Mouse (Mus musculus): Measurements from ENCODE around the gene AI464131. TPM values are rescaled to one million over a fixed set of nuclear protein-coding genes. Genes with fewer than 3 reads are reported as not detected.

AI464131 gene
- polyA plus RNA-seq, 1 experiment from 2014 or later: 9.3 TPM

- Histone ChIP-seq H3K27me3 (ENCODE audit: insufficient read depth, low read length) (0 out of 2 replicates have a peak, but pooled peaks cover 3% of the 10 kb centered on the region), H3K4me1 (ENCODE audit: insufficient read depth, low read length) (peaks cover 17% of the 10 kb centered on the region), H3K27ac (ENCODE audit: low read length) (no peak overlapping the region), H3K4me3 (ENCODE audit: low read length) (no peak overlapping the region), H3K9ac (replicated peaks; ENCODE audit: low read length) (no peak overlapping the region), H3K4me2 (replicated peaks; ENCODE audit: low read depth, low read length) (no peak overlapping the region), H3K36me3 (ENCODE audit: insufficient read depth, low read length) (no peaks in the 10 kb centered on the region), H3K9me3 (ENCODE audit: low read length) (no peaks in the 10 kb centered on the region)
- 56% methylated on average over 7 of the region's 7 CpGs for WGBS
- no peak for ATAC-seq (ENCODE audit: low FRiP score, low TSS enrichment)
Observed at GRCm38 (mm10) chr4:41507998-41508397, 5.1 kb upstream of the AI464131 start.

- Histone ChIP-seq H3K27me3 (ENCODE audit: insufficient read depth, low read length) (0 out of 2 replicates have a peak, but pooled peaks cover 5% of the 10 kb centered on the region), H3K4me2 (replicated peaks; ENCODE audit: low read depth, low read length) (peak overlapping the region; percentile 94), H3K4me3 (ENCODE audit: low read length) (peak overlapping the region; percentile 59), H3K4me1 (ENCODE audit: insufficient read depth, low read length) (peaks cover 21% of the 10 kb centered on the region), H3K27ac (ENCODE audit: low read length) (no peak overlapping the region), H3K9me3 (ENCODE audit: low read length) (no peaks in the 10 kb centered on the region), H3K36me3 (ENCODE audit: insufficient read depth, low read length) (no peaks in the 10 kb centered on the region), H3K9ac (replicated peaks; ENCODE audit: low read length) (peak overlapping the region; percentile 68)
- 2% methylated on average over 22 of the region's 22 CpGs for WGBS
- no peak for ATAC-seq (ENCODE audit: low FRiP score, low TSS enrichment)
Observed at GRCm38 (mm10) chr4:41507326-41507924, 4.5 kb upstream of the AI464131 start.

- peak overlapping the region; percentile 68 for H3K9ac ChIP-seq (replicated peaks; ENCODE audit: low read length)
- peaks cover 26% of the 10 kb centered on the region for H3K4me1 ChIP-seq (ENCODE audit: insufficient read depth, low read length)
- peak; percentile 52 for ATAC-seq (ENCODE audit: low FRiP score, low TSS enrichment)
- H3K36me3 ChIP-seq (ENCODE audit: insufficient read depth, low read length): no peaks in the 10 kb centered on the region
- no peaks in the 10 kb centered on the region for H3K9me3 ChIP-seq (ENCODE audit: low read length)
- WGBS: under 1% methylated on average over 29 of the region's 29 CpGs
- peaks cover 10% of the 10 kb centered on the region; the same call in 1 of the 2 replicates for H3K27me3 ChIP-seq (ENCODE audit: insufficient read depth, low read length)
- no peak overlapping the region for H3K27ac ChIP-seq (ENCODE audit: low read length)
- H3K4me3 ChIP-seq (ENCODE audit: low read length): peak overlapping the region; percentile 59
- H3K4me2 ChIP-seq (replicated peaks; ENCODE audit: low read depth, low read length): peak overlapping the region; percentile 94
Observed at GRCm38 (mm10) chr4:41506906-41507305, 4.0 kb upstream of the AI464131 start.

GRCm38 (mm10) chr4:41506156-41506555 lies 3.3 kb upstream of the AI464131 start:
- Histone ChIP-seq H3K27ac (ENCODE audit: low read length) (no peak overlapping the region), H3K27me3 (ENCODE audit: insufficient read depth, low read length) (peaks cover 18% of the 10 kb centered on the region), H3K9me3 (ENCODE audit: low read length) (no peaks in the 10 kb centered on the region), H3K4me2 (replicated peaks; ENCODE audit: low read depth, low read length) (peak overlapping the region; percentile 94), H3K36me3 (ENCODE audit: insufficient read depth, low read length) (no peaks in the 10 kb centered on the region), H3K4me3 (ENCODE audit: low read length) (no peak overlapping the region), H3K9ac (replicated peaks; ENCODE audit: low read length) (peak overlapping the region; percentile 68; the same call in 1 of the 2 replicates), H3K4me1 (ENCODE audit: insufficient read depth, low read length) (peaks cover 29% of the 10 kb centered on the region)
- 11% methylated on average over 13 of the region's 13 CpGs for WGBS
- no peak for ATAC-seq (ENCODE audit: low FRiP score, low TSS enrichment)

GRCm38 (mm10) chr4:41505131-41505551 lies 2.3 kb upstream of the AI464131 start:
- H3K9me3 ChIP-seq (ENCODE audit: low read length): no peaks in the 10 kb centered on the region
- no peak overlapping the region for H3K4me3 ChIP-seq (ENCODE audit: low read length)
- H3K36me3 ChIP-seq (ENCODE audit: insufficient read depth, low read length): no peaks in the 10 kb centered on the region
- ATAC-seq (ENCODE audit: low FRiP score, low TSS enrichment): no peak
- H3K4me2 ChIP-seq (replicated peaks; ENCODE audit: low read depth, low read length): no peak overlapping the region
- WGBS: 50% methylated on average over 11 of the region's 11 CpGs
- H3K9ac ChIP-seq (replicated peaks; ENCODE audit: low read length): no peak overlapping the region
- no peak overlapping the region for H3K27ac ChIP-seq (ENCODE audit: low read length)
- H3K4me1 ChIP-seq (ENCODE audit: insufficient read depth, low read length): peaks cover 29% of the 10 kb centered on the region
- peaks cover 28% of the 10 kb centered on the region for H3K27me3 ChIP-seq (ENCODE audit: insufficient read depth, low read length)

GRCm38 (mm10) chr4:41504325-41504724 lies 1.4 kb upstream of the AI464131 start:
- Histone ChIP-seq H3K27ac (ENCODE audit: low read length) (no peak overlapping the region), H3K9me3 (ENCODE audit: low read length) (no peaks in the 10 kb centered on the region), H3K36me3 (ENCODE audit: insufficient read depth, low read length) (no peaks in the 10 kb centered on the region), H3K9ac (replicated peaks; ENCODE audit: low read length) (no peak overlapping the region), H3K27me3 (ENCODE audit: insufficient read depth, low read length) (peaks cover 36% of the 10 kb centered on the region), H3K4me1 (ENCODE audit: insufficient read depth, low read length) (peaks cover 31% of the 10 kb centered on the region), H3K4me2 (replicated peaks; ENCODE audit: low read depth, low read length) (no peak overlapping the region), H3K4me3 (ENCODE audit: low read length) (no peak overlapping the region)
- ATAC-seq (ENCODE audit: low FRiP score, low TSS enrichment): no peak
- WGBS: 73% methylated on average over 5 of the region's 5 CpGs

GRCm38 (mm10) chr4:41502171-41502940 lies 520 bp downstream of the AI464131 start:
- H3K4me3 ChIP-seq (ENCODE audit: low read length): peak overlapping the region; percentile 48
- peak overlapping the region; percentile 65 for H3K9ac ChIP-seq (replicated peaks; ENCODE audit: low read length)
- H3K4me1 ChIP-seq (ENCODE audit: insufficient read depth, low read length): peaks cover 48% of the 10 kb centered on the region
- peak overlapping the region; percentile 68 for H3K4me2 ChIP-seq (replicated peaks; ENCODE audit: low read depth, low read length)
- H3K27me3 ChIP-seq (ENCODE audit: insufficient read depth, low read length): peaks cover 52% of the 10 kb centered on the region
- 7% methylated on average over 20 of the region's 20 CpGs for WGBS
- H3K36me3 ChIP-seq (ENCODE audit: insufficient read depth, low read length): no peaks in the 10 kb centered on the region
- H3K9me3 ChIP-seq (ENCODE audit: low read length): no peaks in the 10 kb centered on the region
- ATAC-seq (ENCODE audit: low FRiP score, low TSS enrichment): peak; percentile 58
- H3K27ac ChIP-seq (ENCODE audit: low read length): peak overlapping the region; percentile 81

- Histone ChIP-seq H3K9me3 (ENCODE audit: low read length) (no peaks in the 10 kb centered on the region), H3K27ac (ENCODE audit: low read length) (no peak overlapping the region), H3K4me1 (ENCODE audit: insufficient read depth, low read length) (peaks cover 39% of the 10 kb centered on the region), H3K36me3 (ENCODE audit: insufficient read depth, low read length) (no peaks in the 10 kb centered on the region), H3K4me3 (ENCODE audit: low read length) (no peak overlapping the region), H3K4me2 (replicated peaks; ENCODE audit: low read depth, low read length) (no peak overlapping the region), H3K9ac (replicated peaks; ENCODE audit: low read length) (no peak overlapping the region), H3K27me3 (ENCODE audit: insufficient read depth, low read length) (peaks cover 57% of the 10 kb centered on the region)
- ATAC-seq (ENCODE audit: low FRiP score, low TSS enrichment): no peak
- WGBS: 82% methylated on average over 4 of the region's 4 CpGs
Observed at GRCm38 (mm10) chr4:41500787-41501186, 2.1 kb downstream of the AI464131 start.

GRCm38 (mm10) chr4:41499619-41500018 lies 3.3 kb downstream of the AI464131 start:
- Histone ChIP-seq H3K4me3 (ENCODE audit: low read length) (no peak overlapping the region), H3K36me3 (ENCODE audit: insufficient read depth, low read length) (no peaks in the 10 kb centered on the region), H3K27me3 (ENCODE audit: insufficient read depth, low read length) (peaks cover 57% of the 10 kb centered on the region), H3K4me1 (ENCODE audit: insufficient read depth, low read length) (peaks cover 39% of the 10 kb centered on the region), H3K4me2 (replicated peaks; ENCODE audit: low read depth, low read length) (no peak overlapping the region), H3K9ac (replicated peaks; ENCODE audit: low read length) (no peak overlapping the region), H3K9me3 (ENCODE audit: low read length) (no peaks in the 10 kb centered on the region), H3K27ac (ENCODE audit: low read length) (no peak overlapping the region)
- ATAC-seq (ENCODE audit: low FRiP score, low TSS enrichment): no peak
- 68% methylated on average over 8 of the region's 8 CpGs for WGBS

- Histone ChIP-seq H3K9me3 (ENCODE audit: low read length) (no peaks in the 10 kb centered on the region), H3K4me1 (ENCODE audit: insufficient read depth, low read length) (peaks cover 42% of the 10 kb centered on the region), H3K27ac (ENCODE audit: low read length) (no peak overlapping the region), H3K36me3 (ENCODE audit: insufficient read depth, low read length) (no peaks in the 10 kb centered on the region), H3K4me3 (ENCODE audit: low read length) (peak overlapping the region; percentile 39), H3K27me3 (ENCODE audit: insufficient read depth, low read length) (peaks cover 57% of the 10 kb centered on the region), H3K4me2 (replicated peaks; ENCODE audit: low read depth, low read length) (peak overlapping the region; percentile 51), H3K9ac (replicated peaks; ENCODE audit: low read length) (no peak overlapping the region)
- no peak for ATAC-seq (ENCODE audit: low FRiP score, low TSS enrichment)
- 5% methylated on average over 43 of the region's 43 CpGs for WGBS
Observed at GRCm38 (mm10) chr4:41498921-41499391, 3.9 kb downstream of the AI464131 start.

Data from kidney, embryonic 16.5 days (tissue).